Mouse (Mus musculus) hindbrain, embryonic 10.5 days (tissue): ENCODE measurements around the gene Mex3d. TPM values are rescaled to one million over a fixed set of nuclear protein-coding genes. Genes with fewer than 3 reads are reported as not detected.

ENCODE experiments used
- DNase-seq: peaks from one replicate; pipeline ENCODE4 v3.0.0-alpha.2; 2017; ENCODE audit warnings: low spot score
- H3K27ac ChIP-seq: fragments of 300-500 bp; sonication (generic); 2 replicates; pipeline ENCODE4 v1.5.1; 2016; ENCODE audit warnings: mild to moderate bottlenecking, moderate library complexity
- H3K27me3 ChIP-seq: fragments of 300-500 bp; sonication (generic); 2 replicates; pipeline ENCODE4 v1.6.1; 2016; ENCODE audit warnings: mild to moderate bottlenecking; ENCODE audit not compliant: poor library complexity, insufficient read depth, severe bottlenecking
- H3K36me3 ChIP-seq: fragments of 300-500 bp; sonication (generic); 2 replicates; pipeline ENCODE4 v1.6.1; 2016; ENCODE audit warnings: mild to moderate bottlenecking, moderate library complexity
- H3K4me1 ChIP-seq: fragments of 300-500 bp; sonication (generic); replicated peaks from 2 replicates; pipeline ENCODE4 v1.6.1; 2016; ENCODE audit warnings: mild to moderate bottlenecking
- H3K4me3 ChIP-seq: fragments of 300-500 bp; sonication (generic); 2 replicates; pipeline ENCODE4 v1.5.1; 2016; ENCODE audit warnings: mild to moderate bottlenecking, moderate library complexity
- H3K9me3 ChIP-seq: fragments of 300-500 bp; sonication (generic); 2 replicates; pipeline ENCODE4 v1.6.1; 2016; ENCODE audit warnings: mild to moderate bottlenecking, moderate library complexity
- WGBS: fragments of 180-500 bp; shearing (Covaris S2); methylation state at CpG from one replicate; pipeline ENCODE4 v1.1.7; 2016; 5-methylcytosine and 5-hydroxymethylcytosine counted together
- polyA plus RNA-seq: library from polyadenylated mRNA; unstranded; fragments of >200 nt; fragmentation: Nextera tagmentation; extraction: Ambion mirVana; gene quantifications from 2 replicates; pipeline ENCODE4 v1.2.1, GENCODE M21; 2016

Mex3d gene
- polyA plus RNA-seq, 1 experiment from 2014 or later = 8.8 TPM

DNA sequence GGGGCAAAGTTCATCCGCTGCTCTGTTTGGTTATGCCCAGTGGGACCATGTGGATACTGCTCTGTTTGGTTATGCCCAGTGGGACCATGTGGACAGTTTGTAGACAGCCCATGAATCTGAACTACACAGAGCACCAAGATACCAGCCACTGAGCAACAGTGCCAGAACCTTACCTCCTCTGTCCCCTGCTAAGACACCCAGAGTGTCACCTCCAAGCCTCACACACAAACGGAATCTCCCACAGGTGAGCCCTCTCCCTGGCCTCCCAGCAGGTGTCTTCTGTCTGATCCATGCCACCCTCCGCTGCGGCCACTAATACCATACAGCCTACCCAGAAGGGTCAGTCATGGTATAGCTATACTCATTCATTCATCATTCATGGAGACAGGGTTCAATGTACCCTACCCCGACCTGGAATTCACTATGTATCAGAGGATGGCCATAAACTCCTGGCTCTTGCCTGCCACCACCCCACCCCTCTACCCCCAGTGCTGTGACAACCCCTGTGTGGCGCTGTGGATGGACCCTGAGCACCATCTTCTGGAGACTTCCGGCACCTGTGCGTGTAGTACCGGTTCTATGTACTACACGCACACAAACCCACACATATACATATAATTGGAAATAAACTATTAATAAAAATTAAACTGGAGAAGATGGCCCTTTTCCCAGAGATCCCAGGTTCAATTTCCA lies 18.2 kb upstream of the Mex3d start:
- peaks cover 60% of the 10 kb centered on the region for H3K36me3 ChIP-seq
- peak overlapping the region; percentile 85 for H3K27ac ChIP-seq
- no peaks in the 10 kb centered on the region for H3K27me3 ChIP-seq
- H3K9me3 ChIP-seq = peaks cover 6% of the 10 kb centered on the region; the same call in 1 of the 2 replicates
- DNase-seq = no peak
- H3K4me1 ChIP-seq = peaks cover 54% of the 10 kb centered on the region
- H3K4me3 ChIP-seq = peak overlapping the region; percentile 94
- 64% methylated on average over 10 of the region's 10 CpGs for WGBS

GRCm38 (mm10) chr10:80403044-80403692 lies 15.7 kb upstream of the Mex3d start:
- peaks cover 6% of the 10 kb centered on the region; the same call in 1 of the 2 replicates for H3K9me3 ChIP-seq
- no peak overlapping the region for H3K27ac ChIP-seq
- peaks cover 59% of the 10 kb centered on the region for H3K4me1 ChIP-seq
- peak; percentile 39 for DNase-seq
- 95% methylated on average over 4 of the region's 4 CpGs for WGBS
- H3K36me3 ChIP-seq = peaks cover 41% of the 10 kb centered on the region
- no peak overlapping the region for H3K4me3 ChIP-seq
- H3K27me3 ChIP-seq = no peaks in the 10 kb centered on the region

- Histone ChIP-seq H3K36me3 (peaks cover 58% of the 10 kb centered on the region), H3K27ac (peak overlapping the region; percentile 100), H3K27me3 (no peaks in the 10 kb centered on the region), H3K4me3 (peak overlapping the region; percentile 88), H3K4me1 (peaks cover 55% of the 10 kb centered on the region), H3K9me3 (peaks cover 6% of the 10 kb centered on the region; the same call in 1 of the 2 replicates)
- no peak for DNase-seq
- 85% methylated on average over 4 of the region's 4 CpGs for WGBS
Measured at GRCm38 (mm10) chr10:80400704-80401161, 13.3 kb upstream of the Mex3d start.

DNA sequence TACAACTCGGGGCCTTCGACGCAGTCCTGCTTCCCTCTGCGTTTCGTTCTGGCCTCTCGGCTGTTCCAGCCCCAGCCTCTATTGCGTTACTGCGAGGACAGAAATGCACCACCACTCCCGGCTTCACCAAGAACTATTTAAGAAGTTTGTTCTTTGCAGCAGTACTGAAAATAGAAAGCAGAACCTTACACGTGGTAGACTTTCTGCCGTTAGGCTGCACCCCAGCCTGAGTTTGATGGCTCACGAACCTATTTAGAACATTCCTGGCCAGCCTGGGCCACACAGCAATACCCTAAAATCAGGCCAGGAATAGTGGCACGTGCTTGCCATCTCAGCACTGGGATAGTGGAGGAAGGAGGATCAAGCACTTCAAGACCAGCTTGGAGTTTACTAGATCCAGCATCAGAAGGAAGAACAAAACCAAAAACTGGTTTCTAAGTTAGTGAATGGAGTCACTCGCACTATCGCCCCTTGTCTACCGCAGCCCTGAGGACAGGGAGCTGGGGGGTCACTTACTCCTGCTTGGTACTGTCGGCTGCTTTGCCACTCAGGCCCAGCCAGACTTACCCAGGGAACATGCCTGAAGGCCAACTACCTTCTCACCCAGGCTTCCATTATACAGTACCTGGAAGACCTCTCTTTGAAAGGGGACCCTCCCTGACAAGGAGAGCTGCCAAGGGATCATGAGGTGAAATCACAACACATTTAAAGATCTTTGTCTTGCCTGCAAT lies 12.7 kb upstream of the Mex3d start:
- H3K27me3 ChIP-seq = no peaks in the 10 kb centered on the region
- peak overlapping the region; percentile 100 for H3K27ac ChIP-seq
- DNase-seq = no peak
- peaks cover 6% of the 10 kb centered on the region; the same call in 1 of the 2 replicates for H3K9me3 ChIP-seq
- 14% methylated on average over 17 of the region's 17 CpGs for WGBS
- H3K4me1 ChIP-seq = peaks cover 49% of the 10 kb centered on the region
- H3K36me3 ChIP-seq = peaks cover 64% of the 10 kb centered on the region
- H3K4me3 ChIP-seq = peak overlapping the region; percentile 88

DNA sequence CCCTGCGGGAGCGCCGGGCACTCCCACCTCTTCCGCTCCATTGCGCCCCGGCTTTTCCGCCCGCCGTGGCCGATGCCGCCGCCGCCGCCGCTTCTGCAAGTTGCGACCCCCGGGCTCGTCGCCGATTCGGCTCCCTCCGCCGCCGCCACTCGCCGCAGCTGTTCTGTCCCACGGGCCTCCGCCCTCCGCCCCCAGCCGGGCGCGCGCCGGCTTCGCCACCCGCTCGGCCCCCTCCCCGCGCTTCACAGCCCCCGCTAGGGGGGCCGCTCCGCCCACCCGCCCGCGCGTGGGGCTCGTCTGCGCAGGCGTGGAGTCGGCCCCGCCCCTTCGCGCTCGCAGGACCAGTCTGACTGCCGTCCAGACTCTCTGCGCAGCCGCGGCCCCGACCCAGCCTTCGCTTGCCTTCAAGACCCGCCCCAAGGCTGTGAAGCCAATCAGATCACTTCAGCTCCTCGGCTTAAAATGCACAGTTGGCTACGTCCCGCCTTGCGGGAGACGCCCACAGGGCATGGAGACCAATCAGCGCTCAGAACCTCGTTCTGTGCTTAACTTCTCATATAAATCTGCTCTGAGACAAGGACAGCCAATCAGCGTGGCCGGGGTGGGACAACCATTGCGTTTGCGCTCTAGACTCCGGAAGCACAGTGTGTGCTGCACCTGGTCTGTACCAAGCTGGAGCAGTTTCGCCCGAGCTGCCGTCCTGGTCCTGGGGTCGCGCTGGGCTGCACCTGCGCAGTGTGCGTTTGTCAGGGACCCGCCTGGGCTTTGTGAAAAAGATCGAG lies 11.9 kb upstream of the Mex3d start, which contains the start of gene Mbd3:
TSS of gene Mbd3 (minus strand) at position 360 of the 782 bp plus-strand sequence.
- peak; percentile 99 for DNase-seq
- peak within 1 kb of the TSS; percentile 100 for H3K27ac ChIP-seq
- under 1% methylated on average over 82 of the region's 82 CpGs for WGBS
- no peaks in the 10 kb centered on the region for H3K27me3 ChIP-seq
- peaks cover 44% of the 10 kb centered on the region for H3K4me1 ChIP-seq
- H3K9me3 ChIP-seq = peaks cover 6% of the 10 kb centered on the region; the same call in 1 of the 2 replicates
- H3K4me3 ChIP-seq = peak within 1 kb of the TSS; percentile 88
- peaks cover 66% of the 10 kb centered on the region for H3K36me3 ChIP-seq

GRCm38 (mm10) chr10:80398719-80399190 lies 11.3 kb upstream of the Mex3d start:
- Histone ChIP-seq H3K27ac (peak overlapping the region; percentile 100), H3K4me1 (peaks cover 40% of the 10 kb centered on the region), H3K9me3 (peaks cover 6% of the 10 kb centered on the region; the same call in 1 of the 2 replicates), H3K36me3 (peaks cover 66% of the 10 kb centered on the region), H3K27me3 (no peaks in the 10 kb centered on the region), H3K4me3 (peak overlapping the region; percentile 88)
- under 1% methylated on average over 59 of the region's 59 CpGs for WGBS
- peak; percentile 99 for DNase-seq

DNA sequence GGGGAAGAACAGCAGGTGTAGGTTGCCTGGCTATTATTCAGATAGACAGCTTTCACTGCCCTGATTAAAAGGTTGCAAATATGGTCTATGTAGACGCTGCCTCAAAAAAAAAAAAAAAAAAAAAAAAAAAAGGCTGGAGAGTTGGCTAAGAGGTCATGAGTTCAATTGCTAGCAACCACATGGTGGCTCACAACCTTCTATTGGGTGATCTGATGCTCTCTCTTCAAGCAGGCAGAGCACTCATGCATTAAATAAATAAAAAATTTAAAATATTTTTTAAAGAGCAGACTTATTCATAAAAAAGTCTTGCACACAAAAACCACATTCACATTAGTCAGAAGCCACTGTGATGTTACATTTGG lies 10.7 kb upstream of the Mex3d start:
- DNase-seq = no peak
- H3K27me3 ChIP-seq = no peaks in the 10 kb centered on the region
- peaks cover 66% of the 10 kb centered on the region for H3K36me3 ChIP-seq

DNA sequence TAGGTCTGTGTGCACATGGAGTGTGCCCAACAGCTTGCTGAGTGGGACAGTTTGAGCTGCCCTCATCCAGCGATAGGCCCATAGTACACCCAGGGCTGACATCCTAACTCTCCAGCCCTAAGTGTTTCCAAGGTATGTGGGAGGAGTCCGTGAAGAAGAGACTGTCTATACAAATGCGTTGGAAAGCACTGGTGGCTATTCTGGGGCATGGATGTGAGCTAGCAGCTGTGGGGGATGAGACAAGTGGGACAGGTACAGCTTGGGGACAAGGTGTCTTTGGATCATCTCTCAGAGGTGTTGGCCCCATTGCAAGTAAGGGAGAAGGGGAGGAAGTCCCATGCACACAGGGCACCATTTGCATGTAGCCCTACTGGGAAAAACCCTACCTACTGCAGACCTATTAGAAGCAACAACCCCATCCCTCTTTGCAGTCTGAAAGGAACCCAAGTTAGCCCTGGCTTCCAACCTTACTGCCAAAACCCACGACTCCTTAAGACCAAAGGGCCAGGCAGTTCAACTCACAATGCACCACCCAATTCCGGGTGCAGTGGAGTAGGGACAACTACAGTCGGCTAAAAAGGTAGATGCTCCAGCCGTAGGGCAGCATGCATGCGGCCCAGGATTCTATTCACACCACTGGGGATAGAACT lies 10.2 kb upstream of the Mex3d start:
- DNase-seq = no peak
- Histone ChIP-seq H3K4me1 (peaks cover 40% of the 10 kb centered on the region), H3K27ac (peak overlapping the region; percentile 100), H3K4me3 (peak overlapping the region; percentile 88), H3K36me3 (peaks cover 66% of the 10 kb centered on the region), H3K9me3 (no peaks in the 10 kb centered on the region), H3K27me3 (no peaks in the 10 kb centered on the region)
- 62% methylated on average over 8 of the region's 8 CpGs for WGBS

More for the DNA sequence above, 10.7 kb upstream of the Mex3d start:
- WGBS = 0% methylated on average over 1 of the region's 1 CpGs
- peak overlapping the region; percentile 88 for H3K4me3 ChIP-seq
- H3K4me1 ChIP-seq = peaks cover 40% of the 10 kb centered on the region
- peak overlapping the region; percentile 100 for H3K27ac ChIP-seq
- peaks cover 1% of the 10 kb centered on the region; the same call in 1 of the 2 replicates for H3K9me3 ChIP-seq

DNA sequence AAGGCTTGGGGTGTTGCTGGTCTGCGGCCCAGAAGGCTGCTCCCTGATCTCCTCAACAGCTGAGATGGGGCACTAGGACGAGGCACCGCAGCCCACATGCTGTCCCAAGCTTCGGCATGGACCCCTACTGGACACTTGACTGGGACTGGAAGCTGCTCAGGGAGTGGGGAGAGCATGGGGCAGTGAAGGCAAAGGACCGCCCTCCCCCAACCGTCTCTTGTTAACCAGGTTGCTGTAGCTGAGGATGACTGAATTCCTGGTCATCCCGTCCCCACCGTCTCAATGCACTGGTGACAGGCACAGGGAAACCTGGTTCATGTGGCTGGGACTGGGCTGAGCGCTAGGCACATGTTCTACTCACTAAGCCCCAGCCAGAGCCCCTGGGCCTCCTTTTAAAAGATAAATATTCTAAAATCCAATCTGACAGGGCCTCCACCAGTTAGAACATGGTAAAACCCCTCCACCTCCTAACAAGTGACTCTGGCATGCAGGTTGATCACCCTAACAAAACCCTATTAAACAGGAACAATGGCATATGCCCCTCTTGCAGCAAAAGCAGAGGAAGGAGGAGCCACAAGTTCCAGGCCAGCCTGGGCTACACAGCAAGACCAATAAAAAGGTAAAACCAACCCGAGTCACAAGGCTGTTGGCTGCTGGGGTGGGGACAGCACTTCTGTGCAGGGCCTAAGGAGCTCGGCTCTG lies 9.5 kb upstream of the Mex3d start:
- no peaks in the 10 kb centered on the region for H3K27me3 ChIP-seq
- peak overlapping the region; percentile 88 for H3K4me3 ChIP-seq
- no peaks in the 10 kb centered on the region for H3K9me3 ChIP-seq
- peaks cover 66% of the 10 kb centered on the region for H3K36me3 ChIP-seq
- 91% methylated on average over 11 of the region's 11 CpGs for WGBS
- peak overlapping the region; percentile 100 for H3K27ac ChIP-seq
- no peak for DNase-seq
- peaks cover 40% of the 10 kb centered on the region for H3K4me1 ChIP-seq

GRCm38 (mm10) chr10:80395025-80395627 lies 7.7 kb upstream of the Mex3d start:
- Histone ChIP-seq H3K4me3 (no peak overlapping the region), H3K27ac (no peak overlapping the region; the same call in 1 of the 2 replicates), H3K36me3 (peaks cover 73% of the 10 kb centered on the region), H3K27me3 (no peaks in the 10 kb centered on the region), H3K4me1 (peaks cover 29% of the 10 kb centered on the region), H3K9me3 (no peaks in the 10 kb centered on the region)
- WGBS = 96% methylated on average over 35 of the region's 35 CpGs
- no peak for DNase-seq

GRCm38 (mm10) chr10:80392687-80393086 lies 5.2 kb upstream of the Mex3d start:
- Histone ChIP-seq H3K36me3 (peaks cover 78% of the 10 kb centered on the region), H3K4me1 (peaks cover 27% of the 10 kb centered on the region), H3K27me3 (no peaks in the 10 kb centered on the region), H3K4me3 (0 out of 2 replicates have a peak overlapping the region, but pooled peaks have one; percentile 18), H3K27ac (no peak overlapping the region), H3K9me3 (no peaks in the 10 kb centered on the region)
- DNase-seq = no peak
- 96% methylated on average over 5 of the region's 5 CpGs for WGBS
